Mouse (Mus musculus) hindbrain, embryonic 14.5 days (tissue): ENCODE measurements around the gene Xndc1. TPM values are rescaled to one million over a fixed set of nuclear protein-coding genes. Genes with fewer than 3 reads are reported as not detected.

Experiments used
- ATAC-seq: fragments of 200-750 bp; cut with Nextera tagmentation; 2 replicates; pipeline ENCODE4 v1.8.0; 2017; ENCODE audit warnings: moderate number of reproducible peaks, mild to moderate bottlenecking, moderate TSS enrichment, moderate library complexity; ENCODE audit not compliant: low FRiP score
- DNase-seq: peaks from one replicate; pipeline ENCODE4 v3.0.0-alpha.2; 2015; ENCODE audit warnings: low spot score
- H3K27ac ChIP-seq: fragments of 300-500 bp; sonication (generic); 2 replicates; pipeline ENCODE4 v1.5.1; 2014; ENCODE audit warnings: mild to moderate bottlenecking, moderate library complexity
- H3K27me3 ChIP-seq: fragments of 300-500 bp; sonication (generic); 2 replicates; pipeline ENCODE4 v1.6.1; 2014; ENCODE audit warnings: mild to moderate bottlenecking, low read length, mixed read lengths; ENCODE audit not compliant: control insufficient read depth, insufficient read depth
- H3K36me3 ChIP-seq: fragments of 300-500 bp; sonication (generic); replicated peaks from 2 replicates; pipeline ENCODE4 v1.6.1; 2014; ENCODE audit not compliant: control insufficient read depth, insufficient read depth
- H3K4me1 ChIP-seq: fragments of 300-500 bp; sonication (generic); replicated peaks from 2 replicates; pipeline ENCODE4 v1.6.1; 2014; ENCODE audit warnings: antibody characterized with exemption, low read length, mixed read lengths; ENCODE audit not compliant: control insufficient read depth, insufficient read depth
- H3K4me2 ChIP-seq: fragments of 300-500 bp; sonication (generic); replicated peaks from 2 replicates; pipeline ENCODE4 v1.6.1; 2014; ENCODE audit warnings: mild to moderate bottlenecking, moderate library complexity
- H3K4me3 ChIP-seq: fragments of 300-500 bp; sonication (generic); replicated peaks from 2 replicates; pipeline ENCODE4 v1.5.1; 2014; ENCODE audit warnings: mild to moderate bottlenecking, low read length
- H3K9ac ChIP-seq: fragments of 300-500 bp; sonication (generic); 2 replicates; pipeline ENCODE4 v1.6.1; 2014
- H3K9me3 ChIP-seq: fragments of 300-500 bp; sonication (generic); 2 replicates; pipeline ENCODE4 v1.6.1; 2016; ENCODE audit warnings: low read length; ENCODE audit not compliant: control insufficient read depth
- WGBS: fragments of 180-500 bp; shearing (Covaris S2); extraction: QIAGEN DNeasy Blood & Tissue Kit; methylation state at CpG from one replicate; pipeline ENCODE4 v1.1.7; 2014; 5-methylcytosine and 5-hydroxymethylcytosine counted together
- polyA plus RNA-seq: library from polyadenylated mRNA; unstranded; fragments of >200 nt; fragmentation: Nextera tagmentation; extraction: Ambion mirVana; gene quantifications from 2 replicates; pipeline ENCODE4 v1.2.1, GENCODE M21; 2014

Xndc1 gene
- polyA plus RNA-seq, 1 experiment from 2014 or later = 19.0 TPM

DNA sequence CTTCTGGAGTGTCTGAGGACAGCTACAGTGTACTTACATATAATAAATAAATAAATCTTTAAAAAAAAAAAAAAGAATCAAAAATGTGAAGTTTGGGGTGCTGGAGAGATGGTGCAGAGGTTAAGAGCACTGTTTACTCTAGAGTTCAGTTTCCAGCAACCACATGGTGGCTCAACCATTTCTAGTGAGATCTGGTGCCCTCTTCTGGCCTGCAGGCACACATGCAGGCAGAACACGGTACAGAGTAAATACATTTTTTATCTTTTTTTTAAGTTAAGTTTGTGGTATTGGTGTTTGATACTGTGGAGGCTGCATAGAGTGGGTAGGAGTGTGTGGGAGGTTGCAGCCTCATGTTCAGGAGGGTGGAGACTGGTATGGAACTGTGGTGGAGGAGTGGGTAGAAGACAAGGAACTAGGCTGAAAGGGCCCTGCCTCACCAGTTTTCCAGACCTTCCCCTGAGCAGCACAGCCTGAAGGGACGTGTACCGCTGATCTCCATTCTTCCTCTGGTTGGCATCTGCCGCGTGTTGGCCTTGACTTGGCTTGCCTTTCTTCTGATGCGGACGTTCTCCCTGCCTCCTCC is 11.5 kb downstream of the Xndc1 start:
- DNase-seq (no peak), ATAC-seq (no peak)
- Histone ChIP-seq H3K4me2 (no peak overlapping the region), H3K9me3 (no peaks in the 10 kb centered on the region), H3K27ac (no peak overlapping the region), H3K27me3 (no peaks in the 10 kb centered on the region), H3K9ac (no peak overlapping the region), H3K4me1 (no peaks in the 10 kb centered on the region), H3K4me3 (no peak overlapping the region), H3K36me3 (peaks cover 91% of the 10 kb centered on the region)
- WGBS = 78% methylated on average over 7 of the region's 7 CpGs

DNA sequence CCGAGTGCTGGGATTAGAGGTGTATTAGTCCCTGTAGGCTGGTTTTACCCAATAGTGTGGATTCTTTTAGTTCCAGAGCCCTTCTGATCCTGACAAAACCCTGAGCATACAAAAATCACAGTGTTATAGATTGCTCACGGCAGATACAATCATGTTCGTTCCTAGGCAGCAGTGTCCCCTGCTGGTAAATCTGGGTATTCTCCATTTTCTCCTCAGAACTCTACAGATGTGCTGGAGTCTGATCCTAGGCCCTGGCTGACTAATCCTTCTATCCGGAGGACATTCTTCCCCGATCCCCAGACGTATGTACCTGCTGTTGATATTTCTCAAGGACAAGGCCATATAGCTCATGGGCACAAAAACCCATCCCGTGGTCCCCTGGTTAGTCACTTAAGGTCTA is 13.2 kb downstream of the Xndc1 start:
- Histone ChIP-seq H3K27ac (no peak overlapping the region), H3K9me3 (no peaks in the 10 kb centered on the region), H3K4me2 (no peak overlapping the region), H3K4me3 (no peak overlapping the region), H3K36me3 (peaks cover 90% of the 10 kb centered on the region), H3K4me1 (no peaks in the 10 kb centered on the region), H3K9ac (no peak overlapping the region), H3K27me3 (no peaks in the 10 kb centered on the region)
- ATAC-seq (no peak), DNase-seq (peak; percentile 52)
- WGBS = 78% methylated on average over 7 of the region's 7 CpGs

DNA sequence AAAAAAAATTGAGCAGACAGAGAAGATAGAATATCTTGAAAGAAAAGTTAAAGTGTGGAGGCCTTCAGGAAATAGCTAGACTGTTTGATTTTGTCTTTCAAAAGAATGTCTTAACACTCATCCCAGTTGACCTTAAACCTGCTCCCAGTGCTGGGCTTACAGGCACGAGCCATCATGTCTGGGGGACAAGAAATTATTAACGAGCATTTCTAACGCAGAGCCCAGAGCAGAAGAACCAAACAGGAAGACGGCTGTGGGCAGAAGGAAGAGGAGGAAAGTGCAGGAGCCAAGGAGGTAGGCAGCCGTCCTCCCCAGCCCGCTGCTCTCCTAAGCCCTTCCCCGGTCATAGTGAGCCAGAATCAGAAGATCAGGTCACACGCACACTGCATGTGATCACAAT is 15.0 kb downstream of the Xndc1 start:
- peaks cover 89% of the 10 kb centered on the region for H3K36me3 ChIP-seq
- no peaks in the 10 kb centered on the region for H3K9me3 ChIP-seq
- no peaks in the 10 kb centered on the region for H3K27me3 ChIP-seq
- ATAC-seq = no peak
- no peak overlapping the region for H3K27ac ChIP-seq
- no peak for DNase-seq
- H3K4me2 ChIP-seq = no peak overlapping the region
- WGBS = 92% methylated on average over 8 of the region's 8 CpGs
- H3K4me1 ChIP-seq = no peaks in the 10 kb centered on the region
- no peak overlapping the region for H3K4me3 ChIP-seq
- H3K9ac ChIP-seq = no peak overlapping the region

DNA sequence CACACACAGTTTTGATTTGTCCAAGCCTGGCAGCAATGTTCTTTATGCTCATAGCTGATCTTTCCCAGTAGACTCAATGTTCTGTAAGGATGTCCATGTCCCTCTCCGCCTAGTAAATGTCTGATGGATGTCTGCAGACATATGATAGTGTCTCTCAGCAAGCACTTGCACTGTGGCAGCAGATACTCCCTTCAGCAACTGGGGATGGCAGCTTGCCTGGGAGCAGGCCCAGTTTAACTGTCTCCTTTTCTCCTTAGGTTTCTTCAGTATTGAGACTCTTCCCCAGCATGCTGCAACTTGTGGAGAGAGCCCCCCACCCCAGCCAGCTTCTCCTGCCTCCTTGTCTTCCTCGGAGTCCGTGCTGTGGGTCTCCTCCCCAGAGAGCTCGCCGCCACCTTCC is 16.5 kb downstream of the Xndc1 start:
- H3K9ac ChIP-seq = no peak overlapping the region
- no peaks in the 10 kb centered on the region for H3K9me3 ChIP-seq
- no peak for ATAC-seq
- peaks cover 81% of the 10 kb centered on the region for H3K36me3 ChIP-seq
- H3K4me3 ChIP-seq = no peak overlapping the region
- 95% methylated on average over 5 of the region's 5 CpGs for WGBS
- no peak overlapping the region for H3K27ac ChIP-seq
- no peaks in the 10 kb centered on the region for H3K27me3 ChIP-seq
- DNase-seq = no peak
- H3K4me1 ChIP-seq = no peaks in the 10 kb centered on the region
- no peak overlapping the region for H3K4me2 ChIP-seq

DNA sequence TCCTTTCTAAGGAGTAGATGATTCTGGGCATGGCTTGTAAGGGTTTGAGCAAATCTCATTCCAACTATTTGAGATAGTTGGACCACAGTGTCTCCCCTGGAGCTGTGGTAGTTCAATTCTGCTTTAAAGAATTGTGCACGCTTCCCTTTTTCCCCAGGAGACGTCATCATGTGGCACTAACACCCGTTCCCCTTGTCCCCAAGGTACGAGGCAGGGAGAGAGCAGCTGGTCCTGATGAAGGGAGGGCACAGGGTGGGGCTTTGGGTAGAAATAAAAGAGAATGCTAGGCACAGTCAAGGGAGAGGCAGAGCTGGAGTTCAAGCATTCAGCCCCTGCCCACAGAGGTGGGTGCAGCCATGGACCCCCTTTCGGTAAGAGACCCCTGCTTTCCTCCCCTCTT is 17.5 kb downstream of the Xndc1 start, which contains the start of gene Trpc2:
Gene Trpc2, plus strand, starts transcription at position 301 of the 400 bp plus-strand sequence.
- Histone ChIP-seq H3K27ac (no peak within 1 kb of the TSS), H3K9ac (no peak within 1 kb of the TSS), H3K9me3 (no peaks in the 10 kb centered on the region), H3K4me2 (no peak within 1 kb of the TSS), H3K4me3 (no peak within 1 kb of the TSS), H3K27me3 (no peaks in the 10 kb centered on the region), H3K36me3 (peaks cover 71% of the 10 kb centered on the region), H3K4me1 (no peaks in the 10 kb centered on the region)
- DNase-seq (no peak), ATAC-seq (no peak)
- WGBS = 79% methylated on average over 5 of the region's 5 CpGs

DNA sequence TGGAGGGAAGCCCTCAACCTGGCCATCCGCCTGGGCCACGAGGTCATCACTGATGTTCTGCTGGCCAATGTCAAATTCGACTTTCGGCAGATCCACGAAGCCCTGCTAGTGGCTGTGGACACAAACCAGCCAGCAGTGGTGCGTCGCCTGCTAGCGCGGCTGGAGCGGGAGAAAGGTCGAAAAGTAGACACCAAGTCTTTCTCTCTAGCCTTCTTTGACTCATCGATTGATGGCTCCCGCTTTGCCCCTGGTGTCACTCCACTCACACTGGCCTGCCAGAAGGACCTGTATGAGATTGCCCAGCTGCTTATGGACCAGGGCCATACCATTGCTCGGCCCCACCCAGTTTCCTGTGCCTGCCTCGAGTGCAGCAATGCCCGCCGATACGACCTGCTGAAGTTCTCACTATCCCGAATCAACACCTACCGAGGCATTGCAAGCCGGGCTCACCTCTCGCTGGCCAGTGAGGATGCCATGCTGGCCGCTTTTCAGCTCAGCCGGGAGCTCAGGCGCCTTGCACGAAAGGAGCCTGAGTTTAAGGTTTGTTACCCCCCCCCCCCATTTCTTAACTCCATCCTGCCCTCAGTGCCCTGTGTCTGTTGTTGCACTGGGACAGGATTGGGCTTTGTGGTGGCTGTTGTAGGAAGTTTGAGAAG is 18.9 kb downstream of the Xndc1 start:
- no peak overlapping the region for H3K4me3 ChIP-seq
- no peaks in the 10 kb centered on the region for H3K4me1 ChIP-seq
- H3K9me3 ChIP-seq = no peaks in the 10 kb centered on the region
- no peak for DNase-seq
- no peaks in the 10 kb centered on the region for H3K27me3 ChIP-seq
- WGBS = 94% methylated on average over 26 of the region's 26 CpGs
- H3K36me3 ChIP-seq = peaks cover 60% of the 10 kb centered on the region
- no peak overlapping the region for H3K9ac ChIP-seq
- no peak; the same call in 1 of the 2 replicates for ATAC-seq
- no peak overlapping the region for H3K27ac ChIP-seq
- H3K4me2 ChIP-seq = no peak overlapping the region

DNA sequence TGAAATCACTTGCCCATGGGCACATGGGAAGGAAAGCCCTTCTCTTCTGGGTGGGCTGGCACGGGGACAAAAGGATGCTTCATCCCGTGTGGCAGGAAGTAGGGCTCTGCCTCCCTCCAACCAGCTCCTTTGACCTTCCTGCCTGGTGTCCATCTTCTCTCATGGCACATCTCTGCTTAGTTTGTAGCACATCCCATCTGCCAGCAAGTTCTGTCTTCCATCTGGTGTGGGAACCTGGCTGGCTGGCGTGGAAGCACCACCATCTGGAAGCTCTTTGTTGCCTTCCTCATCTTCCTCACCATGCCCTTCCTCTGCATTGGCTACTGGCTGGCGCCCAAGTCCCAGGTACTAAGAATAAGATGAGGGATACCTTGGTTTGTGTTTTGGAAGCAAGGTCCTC is 22.0 kb downstream of the Xndc1 start:
- no peak for ATAC-seq
- Histone ChIP-seq H3K9ac (no peak overlapping the region), H3K9me3 (no peaks in the 10 kb centered on the region), H3K4me1 (no peaks in the 10 kb centered on the region), H3K4me2 (no peak overlapping the region), H3K27ac (no peak overlapping the region), H3K4me3 (no peak overlapping the region), H3K36me3 (peaks cover 35% of the 10 kb centered on the region), H3K27me3 (no peaks in the 10 kb centered on the region)
- DNase-seq = no peak
- 92% methylated on average over 4 of the region's 4 CpGs for WGBS

DNA sequence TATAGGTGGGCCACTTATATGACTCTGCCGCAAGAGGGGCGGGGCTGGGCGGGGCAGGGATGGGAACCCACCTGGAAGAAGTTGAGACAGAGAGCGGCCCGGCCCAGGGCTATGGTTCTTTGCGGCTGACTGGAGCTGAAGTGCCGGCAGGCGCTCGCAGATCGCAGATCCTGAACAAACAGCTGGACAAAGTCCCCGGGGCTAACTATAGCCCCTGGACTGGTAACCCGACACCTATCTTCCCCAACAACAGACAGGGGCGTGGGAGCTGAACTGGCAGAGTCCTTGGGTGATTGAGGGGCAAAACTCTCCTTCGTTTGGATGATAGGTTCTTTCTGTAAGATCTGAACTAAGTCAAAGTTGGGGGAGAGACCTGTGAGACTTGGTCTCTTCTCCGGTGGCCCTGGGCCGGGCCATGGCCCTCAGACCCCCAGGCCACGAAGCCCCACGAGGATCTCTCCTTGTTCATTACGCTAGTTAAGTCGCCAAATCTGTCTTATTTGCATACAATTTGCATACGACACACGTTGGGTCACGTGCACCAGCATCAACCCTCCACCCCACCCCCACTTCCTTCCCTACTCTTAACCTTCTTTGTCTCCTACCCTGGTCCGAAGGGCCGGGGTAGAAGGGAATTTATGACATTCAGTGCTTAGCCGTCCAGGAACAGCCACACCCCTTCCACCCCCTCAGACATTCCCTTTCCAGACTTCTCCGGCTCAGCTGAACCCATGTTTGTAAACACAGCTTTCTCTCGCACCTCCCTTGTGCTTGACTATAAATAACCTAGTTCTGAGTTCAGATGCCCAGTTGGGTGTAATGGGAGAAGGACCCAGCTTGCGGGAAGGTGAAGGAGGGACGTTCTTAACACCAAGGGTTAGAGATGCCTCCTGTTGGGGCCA is 34.7 kb downstream of the Xndc1 start:
- ATAC-seq (peak; percentile 28), DNase-seq (no peak)
- H3K36me3 ChIP-seq = no peaks in the 10 kb centered on the region
- H3K27ac ChIP-seq = no peak overlapping the region
- peaks cover 5% of the 10 kb centered on the region for H3K4me1 ChIP-seq
- H3K4me3 ChIP-seq = no peak overlapping the region
- 6% methylated on average over 30 of the region's 30 CpGs for WGBS
- H3K9ac ChIP-seq = no peak overlapping the region
- H3K27me3 ChIP-seq = no peaks in the 10 kb centered on the region
- no peaks in the 10 kb centered on the region for H3K9me3 ChIP-seq
- H3K4me2 ChIP-seq = peak overlapping the region; percentile 43

DNA sequence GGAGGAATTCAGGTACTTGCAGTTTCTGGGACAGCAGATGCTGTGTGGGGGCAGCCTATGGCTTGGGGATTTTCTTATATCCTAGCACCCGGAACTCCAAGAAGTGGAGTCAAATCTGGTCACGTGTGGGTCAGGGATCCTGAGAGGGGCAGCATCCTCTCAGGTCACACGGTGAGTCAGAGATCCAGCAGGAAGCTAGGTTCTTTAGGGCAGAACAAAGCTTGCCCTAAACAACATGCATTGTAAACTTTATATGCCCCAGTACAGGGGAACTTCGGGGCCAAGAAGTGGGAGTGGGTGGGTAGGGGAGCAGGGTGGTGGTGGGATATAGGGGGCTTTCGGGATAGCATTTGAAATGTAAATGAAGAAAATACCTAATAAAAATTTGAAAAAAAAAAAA is 35.6 kb downstream of the Xndc1 start:
- H3K9me3 ChIP-seq = no peaks in the 10 kb centered on the region
- DNase-seq (no peak), ATAC-seq (no peak)
- H3K4me2 ChIP-seq = no peak overlapping the region
- peaks cover 5% of the 10 kb centered on the region for H3K4me1 ChIP-seq
- no peak overlapping the region for H3K4me3 ChIP-seq
- no peak overlapping the region for H3K27ac ChIP-seq
- H3K9ac ChIP-seq = no peak overlapping the region
- no peaks in the 10 kb centered on the region for H3K27me3 ChIP-seq
- no peaks in the 10 kb centered on the region for H3K36me3 ChIP-seq
- WGBS = 64% methylated on average over 5 of the region's 5 CpGs
